In the genomic region with DNA sequence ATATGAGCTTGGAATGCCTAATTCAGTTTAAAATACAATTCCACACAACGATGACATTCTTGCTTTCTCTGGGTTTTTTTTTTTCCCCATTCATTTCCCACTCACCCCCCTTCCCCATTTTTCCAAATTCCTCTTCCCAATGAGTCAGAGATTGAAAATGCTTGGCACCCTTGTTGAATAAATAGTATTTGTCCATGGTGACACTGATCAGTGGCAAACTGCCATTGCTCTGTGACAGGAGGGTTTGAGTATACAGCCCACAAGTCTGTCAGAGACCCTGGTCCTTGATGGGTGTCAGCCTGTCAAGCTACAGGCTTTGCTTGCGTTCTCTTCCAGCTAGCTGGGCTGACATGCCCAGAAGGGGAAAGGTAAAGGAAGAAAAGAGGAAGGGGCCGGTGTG, we compare ENCODE assay signal across 27 mouse cellular contexts. TPM values are rescaled to one million over a fixed set of nuclear protein-coding genes. Genes with fewer than 3 reads are reported as not detected.
A peak's percentile ranks its signal among the peaks of the same experiment; 100 is the strongest.
DNase-seq lines count a peak whose midpoint lies in the region; ATAC-seq and TF ChIP-seq lines count a peak whose summit lies in the region.
"Had no signal": no experiment of that assay in that cellular context is flagged by ENCODE, and none has a peak within 500 bp of the region (broad histone marks: within the 10 kb centered on the region; RNA-seq: fewer than 3 reads in every experiment).

No protein-coding gene starts in this region.

- peak; percentile 31 for DNase-seq in embryonic facial prominence, embryonic 14.5 days (ENCODE audit: low spot score)
- DNase-seq in embryonic facial prominence, embryonic 10.5 days (ENCODE audit: low spot score) = no peak
- DNase-seq in heart, postnatal 4 days = peak; percentile 36
- DNase-seq in heart, adult 8-10 months (ENCODE audit: low spot score) = no peak
- DNase-seq in 3134 (ENCODE audit: extremely low read depth, insufficient read length, low spot score) = peak; percentile 26
- peak; percentile 72 for DNase-seq in lung, postnatal 0 days (ENCODE audit: low spot score)
- DNase-seq in layer of hippocampus, adult 2 months (ENCODE audit: low spot score in 2 of 2) = no peak
- DNase-seq in urinary bladder, adult 18-20 months (ENCODE audit: low spot score in 2 of 2) = no peak
- DNase-seq: cerebellum, adult 9-10 months; cerebellum, postnatal 36 days; kidney, adult 8-10 months; kidney, postnatal 14 days; left cerebral cortex, postnatal 4 days; liver, postnatal 0 days; right cerebral cortex, adult 18-20 months; spleen, adult 18-20 months; thymus, postnatal 14 days had no signal

- H3K9ac ChIP-seq in embryonic facial prominence, embryonic 14.5 days (ENCODE audit: low read depth, low read length) = no peak overlapping the region
- no peak overlapping the region for H3K9ac ChIP-seq in lung, postnatal 0 days (replicated peaks; ENCODE audit: low read depth)
- H3K9ac ChIP-seq: embryonic facial prominence, embryonic 12.5 days; liver, embryonic 12.5 days; liver, postnatal 0 days; midbrain, embryonic 12.5 days; neural tube, embryonic 12.5 days had no signal

- 77% methylated on average over 3 of the region's 3 CpGs for WGBS in embryonic facial prominence, embryonic 14.5 days
- WGBS in embryonic facial prominence, embryonic 10.5 days = 82% methylated on average over 3 of the region's 3 CpGs
- WGBS in lung, postnatal 0 days = 43% methylated on average over 3 of the region's 3 CpGs

- H3K4me3 ChIP-seq in embryonic facial prominence, embryonic 14.5 days (ENCODE audit: low read depth, low read length) = no peak overlapping the region
- no peak overlapping the region for H3K4me3 ChIP-seq in embryonic facial prominence, embryonic 10.5 days
- H3K4me3 ChIP-seq in lung, postnatal 0 days (ENCODE audit: low read depth, low read length) = no peak overlapping the region
- no peak overlapping the region for H3K4me3 ChIP-seq in layer of hippocampus, adult 2 months
- H3K4me3 ChIP-seq: embryonic facial prominence, embryonic 12.5 days; forebrain, embryonic 10.5 days; liver, embryonic 12.5 days; megakaryocyte, embryonic 14.5 days; midbrain, embryonic 12.5 days; myocyte; neural tube, embryonic 12.5 days had no signal

- TF ChIP-seq CTCF in lung, postnatal 0 days (IDR thresholded peaks at IDR 0.05) = no peak
- no peak for TF ChIP-seq CTCF in layer of hippocampus, adult 2 months (conservative IDR thresholded peaks at IDR 0.05)

- no peaks in the 10 kb centered on the region for H3K27me3 ChIP-seq in embryonic facial prominence, embryonic 14.5 days (replicated peaks; ENCODE audit: control insufficient read depth, insufficient read depth, low read length)
- no peaks in the 10 kb centered on the region for H3K27me3 ChIP-seq in embryonic facial prominence, embryonic 10.5 days (replicated peaks; ENCODE audit: low read depth, poor library complexity, severe bottlenecking)
- no peaks in the 10 kb centered on the region for H3K27me3 ChIP-seq in lung, postnatal 0 days (replicated peaks; ENCODE audit: insufficient read depth, low read length)
- H3K27me3 ChIP-seq: embryonic facial prominence, embryonic 12.5 days; liver, embryonic 12.5 days; neural tube, embryonic 12.5 days had no signal

- no peak for ATAC-seq in embryonic facial prominence, embryonic 14.5 days (ENCODE audit: low read depth)
- ATAC-seq in lung, postnatal 0 days = peak; percentile 22; the same call in 1 of the 2 replicates
- ATAC-seq: CD4-positive, CD25-positive, alpha-beta regulatory T cell, adult 4 months; forebrain, embryonic 16.5 days; hindbrain, embryonic 16.5 days; liver, embryonic 12.5 days; liver, postnatal 0 days had no signal

- no peak overlapping the region for H3K4me2 ChIP-seq in embryonic facial prominence, embryonic 14.5 days (ENCODE audit: low read depth, low read length)
- no peak overlapping the region for H3K4me2 ChIP-seq in lung, postnatal 0 days (replicated peaks; ENCODE audit: low read depth, low read length)
- H3K4me2 ChIP-seq: embryonic facial prominence, embryonic 12.5 days; liver, embryonic 12.5 days; midbrain, embryonic 12.5 days; neural tube, embryonic 12.5 days had no signal

- no peak for TF ChIP-seq EP300 in lung, postnatal 0 days (IDR thresholded peaks at IDR 0.05)

- H3K36me3 ChIP-seq in embryonic facial prominence, embryonic 14.5 days (ENCODE audit: control insufficient read depth, insufficient read depth, low read length) = no peaks in the 10 kb centered on the region
- H3K36me3 ChIP-seq in embryonic facial prominence, embryonic 10.5 days (replicated peaks) = peaks cover 4% of the 10 kb centered on the region; the same call in 1 of the 2 replicates
- no peaks in the 10 kb centered on the region for H3K36me3 ChIP-seq in lung, postnatal 0 days (ENCODE audit: insufficient read depth, low read length)
- H3K36me3 ChIP-seq: embryonic facial prominence, embryonic 12.5 days; forebrain, embryonic 10.5 days; liver, embryonic 12.5 days; midbrain, embryonic 12.5 days; neural tube, embryonic 12.5 days had no signal

- peaks cover 15% of the 10 kb centered on the region for H3K9me3 ChIP-seq in embryonic facial prominence, embryonic 14.5 days (ENCODE audit: control insufficient read depth, low read length)
- H3K9me3 ChIP-seq in embryonic facial prominence, embryonic 10.5 days = peaks cover 11% of the 10 kb centered on the region
- 0 out of 2 replicates have a peak, but pooled peaks cover 4% of the 10 kb centered on the region for H3K9me3 ChIP-seq in lung, postnatal 0 days (ENCODE audit: low read length)

- H3K4me1 ChIP-seq in embryonic facial prominence, embryonic 14.5 days (ENCODE audit: control insufficient read depth, insufficient read depth, low read length) = peaks cover 8% of the 10 kb centered on the region; the same call in 1 of the 2 replicates
- peaks cover 28% of the 10 kb centered on the region for H3K4me1 ChIP-seq in embryonic facial prominence, embryonic 10.5 days
- no peaks in the 10 kb centered on the region for H3K4me1 ChIP-seq in lung, postnatal 0 days (ENCODE audit: insufficient read depth, low read depth, low read length)
- H3K4me1 ChIP-seq: liver, embryonic 12.5 days; megakaryocyte, embryonic 14.5 days had no signal

- no peak overlapping the region for H3K27ac ChIP-seq in embryonic facial prominence, embryonic 14.5 days (replicated peaks; ENCODE audit: low read depth, low read length)
- no peak overlapping the region; the same call in 1 of the 2 replicates for H3K27ac ChIP-seq in embryonic facial prominence, embryonic 10.5 days (replicated peaks)
- no peak overlapping the region for H3K27ac ChIP-seq in lung, postnatal 0 days (ENCODE audit: low read length)
- H3K27ac ChIP-seq in layer of hippocampus, adult 2 months = no peak overlapping the region
- H3K27ac ChIP-seq: embryonic facial prominence, embryonic 12.5 days; forebrain, embryonic 10.5 days; liver, embryonic 12.5 days; midbrain, embryonic 12.5 days; neural tube, embryonic 12.5 days had no signal

RNA-seq across cellular contexts. Expression of gene Ankrd55, which starts 36.2 kb away (rescaled TPM):
- 0.92 and 1.2 TPM in 2 replicates for polyA plus RNA-seq in embryonic facial prominence, embryonic 14.5 days (2014; fragmentation: Nextera tagmentation; extraction: Ambion mirVana)
- 0.33 and 0.49 TPM in 2 replicates for polyA plus RNA-seq in embryonic facial prominence, embryonic 10.5 days (2016; fragmentation: Nextera tagmentation; extraction: Ambion mirVana)
- total RNA-seq in heart, postnatal 4 days (2021) = not detected
- 1 to 10 TPM; 1.6 to 2.7 (median 2.4) TPM for total RNA-seq in heart, adult 8-10 months (2022)
- polyA plus RNA-seq in lung, postnatal 0 days (2015; fragmentation: Nextera tagmentation; extraction: Ambion mirVana) = 0.23 TPM in 1 of 2 replicates, not detected in the other
- 1 to 10 TPM; 2.5 to 3.4 TPM for total RNA-seq in layer of hippocampus, adult 2 months (2021)

Comparison
In these comparisons a context has a peak if more than half of its experiments do, and no peak if none do; other contexts are left out.
1. DNase-seq: peak in embryonic facial prominence, embryonic 14.5 days (single experiment), heart, postnatal 4 days (single experiment), 3134 (single experiment) and lung, postnatal 0 days (single experiment); none in embryonic facial prominence, embryonic 10.5 days (single experiment), heart, adult 8-10 months (single experiment), layer of hippocampus, adult 2 months (0 of 2) and urinary bladder, adult 18-20 months (0 of 2).